Mouse (Mus musculus) retina, postnatal 7 days (tissue): ENCODE measurements around the gene Scube2.

ENCODE experiments used
- DNase-seq: peaks from one replicate; pipeline ENCODE4 v3.0.0-alpha.2; 2012; ENCODE audit warnings: low read depth, low spot score

The Scube2 gene

GRCm38 (mm10) chr7:109865370-109866229, at the start of gene Scube2:
TSS of gene Scube2 (minus strand) at chr7:109865679.
- DNase-seq: no peak

GRCm38 (mm10) chr7:109906165-109906564, 40.7 kb upstream of the Scube2 start:
- DNase-seq: no peak

- DNase-seq: no peak
Measured at GRCm38 (mm10) chr7:109900921-109901320, 35.4 kb upstream of the Scube2 start.

GRCm38 (mm10) chr7:109898911-109899310, 33.4 kb upstream of the Scube2 start:
- no peak for DNase-seq

- DNase-seq: peak; percentile 50
Measured at GRCm38 (mm10) chr7:109892530-109892929, 27.1 kb upstream of the Scube2 start.

GRCm38 (mm10) chr7:109891786-109892185, 26.3 kb upstream of the Scube2 start:
- DNase-seq: no peak

- DNase-seq: no peak
Measured at GRCm38 (mm10) chr7:109890256-109890655, 24.8 kb upstream of the Scube2 start.

GRCm38 (mm10) chr7:109889300-109889699, 23.8 kb upstream of the Scube2 start:
- DNase-seq: no peak

GRCm38 (mm10) chr7:109886249-109886648, 20.8 kb upstream of the Scube2 start:
- no peak for DNase-seq

GRCm38 (mm10) chr7:109882574-109882973, 17.1 kb upstream of the Scube2 start:
- no peak for DNase-seq

- DNase-seq: no peak
Measured at GRCm38 (mm10) chr7:109881561-109882099, 16.2 kb upstream of the Scube2 start.

- no peak for DNase-seq
Measured at GRCm38 (mm10) chr7:109879158-109879557, 13.7 kb upstream of the Scube2 start.

- no peak for DNase-seq
Measured at GRCm38 (mm10) chr7:109876085-109876484, 10.6 kb upstream of the Scube2 start.

- no peak for DNase-seq
Measured at GRCm38 (mm10) chr7:109875598-109875997, 10.1 kb upstream of the Scube2 start.

GRCm38 (mm10) chr7:109875033-109875432, 9.6 kb upstream of the Scube2 start:
- DNase-seq: no peak

GRCm38 (mm10) chr7:109873170-109873569, 7.7 kb upstream of the Scube2 start:
- no peak for DNase-seq

- DNase-seq: no peak
Measured at GRCm38 (mm10) chr7:109871232-109871631, 5.8 kb upstream of the Scube2 start.

- no peak for DNase-seq
Measured at GRCm38 (mm10) chr7:109868498-109868897, 3.0 kb upstream of the Scube2 start.

- DNase-seq: no peak
Measured at GRCm38 (mm10) chr7:109866643-109867042, 1.2 kb upstream of the Scube2 start.

- DNase-seq: no peak
Measured at GRCm38 (mm10) chr7:109863561-109863960, 1.9 kb downstream of the Scube2 start.

GRCm38 (mm10) chr7:109860162-109860561, 5.3 kb downstream of the Scube2 start:
- DNase-seq: no peak

- no peak for DNase-seq
Measured at GRCm38 (mm10) chr7:109859354-109859753, 6.1 kb downstream of the Scube2 start.

- no peak for DNase-seq
Measured at GRCm38 (mm10) chr7:109852752-109853212, 12.7 kb downstream of the Scube2 start.
